Mouse (Mus musculus): ENCODE measurements around the gene Commd2. TPM values are rescaled to one million over a fixed set of nuclear protein-coding genes. Genes with fewer than 3 reads are reported as not detected.

The Commd2 gene
- total RNA-seq, 2 experiments from 2014 or later: 11.1 to 12.9 TPM

DNA sequence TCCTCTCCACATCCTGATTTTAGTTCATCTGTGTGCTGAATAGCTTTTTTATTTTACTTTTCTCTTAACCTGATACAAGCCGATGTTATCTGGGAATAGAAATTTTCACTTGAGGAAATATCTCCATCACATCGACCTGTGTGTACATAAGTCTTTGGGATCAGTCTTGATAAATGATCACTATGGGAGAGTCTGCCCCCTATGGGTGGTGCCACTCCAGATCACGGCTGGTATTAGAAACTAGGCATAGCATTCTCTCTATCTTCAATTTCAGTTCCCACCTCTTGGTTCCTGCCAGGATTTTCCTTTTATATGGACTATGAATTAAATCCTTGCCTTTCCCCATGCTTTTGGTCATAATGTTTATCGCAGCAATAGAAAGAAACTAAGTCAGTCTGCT is 31.8 kb downstream of the Commd2 start:
- no peak for DNase-seq (ENCODE audit: low spot score)

- no peak for DNase-seq (ENCODE audit: low spot score)
Measured at GRCm38 (mm10) chr3:57615652-57616051, 35.9 kb downstream of the Commd2 start.

GRCm38 (mm10) chr3:57612430-57612997 is 39.0 kb downstream of the Commd2 start:
- no peak for DNase-seq (ENCODE audit: low spot score)

DNA sequence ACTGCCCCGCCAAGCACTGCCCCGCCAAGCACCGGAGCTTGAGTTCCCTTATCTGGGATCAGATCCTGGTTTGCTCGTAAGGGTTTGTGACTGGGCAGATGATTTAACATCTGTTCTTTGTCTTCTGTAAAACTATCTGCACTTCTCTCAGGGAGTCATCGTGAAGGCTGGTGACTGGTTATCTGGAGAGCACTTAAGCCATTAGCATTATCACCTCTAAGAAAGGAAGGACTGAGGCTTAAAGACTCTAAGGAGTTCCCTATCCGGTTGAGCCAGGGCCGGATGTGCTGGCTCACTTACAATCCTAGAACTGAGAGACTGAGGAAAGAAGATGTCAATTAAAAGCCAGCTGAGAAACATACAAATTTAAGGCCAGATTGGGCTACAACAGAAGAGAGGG is 39.7 kb downstream of the Commd2 start:
- no peak for DNase-seq (ENCODE audit: low spot score)

DNA sequence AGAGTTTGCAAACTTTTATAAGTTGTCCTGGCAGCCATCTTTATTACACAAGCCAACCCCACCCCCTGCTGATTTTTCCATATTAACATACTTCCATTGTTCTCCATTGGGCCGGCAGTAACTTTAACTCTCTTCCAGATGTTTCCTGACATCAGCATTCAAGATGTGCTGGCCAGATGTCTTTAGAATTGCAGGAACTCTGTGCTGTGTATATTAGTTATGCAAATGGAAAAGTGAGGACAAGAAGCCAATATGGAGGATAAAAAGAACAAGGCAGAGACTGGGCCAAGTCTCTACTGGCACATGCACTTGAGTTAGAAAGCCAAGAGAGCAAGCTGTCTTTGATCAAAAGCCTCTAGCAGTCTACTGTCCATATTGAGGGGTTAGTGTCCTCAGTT is 46.9 kb downstream of the Commd2 start:
- DNase-seq (ENCODE audit: low spot score): no peak

GRCm38 (mm10) chr3:57603891-57604617 is 47.5 kb downstream of the Commd2 start:
- no peak for DNase-seq (ENCODE audit: low spot score)

DNA sequence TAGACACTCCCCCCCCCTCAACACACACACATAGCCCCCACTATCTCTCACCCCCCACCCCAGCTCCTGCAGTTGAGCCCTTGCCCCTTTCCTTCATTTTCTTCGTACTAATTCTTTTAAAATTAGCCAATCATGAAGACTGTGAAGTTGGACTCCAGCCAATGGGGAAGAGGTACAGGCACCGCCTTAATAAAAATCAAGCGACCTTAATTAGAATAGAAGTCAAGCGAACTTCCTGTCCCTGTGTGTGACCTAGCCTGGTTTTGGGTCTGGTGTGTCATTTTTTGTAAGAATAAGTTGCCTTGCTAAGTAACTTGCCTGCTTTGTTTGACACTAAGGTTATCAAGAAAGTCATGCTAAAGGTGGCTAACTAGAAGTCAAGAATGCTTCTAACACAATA is 48.9 kb downstream of the Commd2 start:
- DNase-seq (ENCODE audit: low spot score): no peak

GRCm38 (mm10) chr3:57596566-57596965 is 54.9 kb downstream of the Commd2 start:
- DNase-seq (ENCODE audit: low spot score): no peak

DNA sequence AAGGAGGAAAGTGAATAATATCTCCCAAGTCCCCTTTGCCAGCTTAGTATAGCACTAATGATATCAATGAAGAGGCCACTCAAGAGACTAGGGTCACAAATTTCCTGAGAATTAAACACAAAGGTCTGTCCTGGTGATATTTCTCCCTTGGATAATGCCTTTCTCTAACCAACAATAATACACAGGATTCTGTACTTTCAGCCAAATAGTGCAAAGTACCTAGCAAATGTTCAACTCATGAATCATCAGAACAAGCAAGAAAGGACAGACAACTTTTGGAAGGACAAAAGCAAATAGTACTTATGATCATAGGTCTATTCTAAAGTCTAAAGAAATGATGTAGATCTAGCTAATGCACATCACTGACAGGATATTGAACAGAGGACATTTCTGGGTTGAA is 56.0 kb downstream of the Commd2 start:
- no peak for DNase-seq (ENCODE audit: low spot score)

Small RNAs within 50 kb of the gene (microRNA-seq; reads per million reads assigned to microRNA genes)
- not detected for gene Mir6377

Other genes starting within 250 kb of the Commd2 start
- not detected for gene Tm4sf4, start 226.4 kb downstream of the Commd2 start, total RNA-seq (2021)
- 10 to 100 TPM; 21.9 to 30.1 TPM for gene Wwtr1, start 75.8 kb downstream of the Commd2 start, total RNA-seq (2021)
- not detected for gene Ankub1, start 41.1 kb upstream of the Commd2 start, total RNA-seq (2021)
- 10 to 100 TPM; 34.8 to 41.5 TPM for gene Rnf13, start 84.3 kb upstream of the Commd2 start, total RNA-seq (2021)
- gene Pfn2, start 196.4 kb upstream of the Commd2 start, total RNA-seq (2021): 100 to 1,000 TPM; 189 to 190 TPM

Data from gastrocnemius, adult 18-20 months (tissue).